Mouse (Mus musculus): Measurements from ENCODE around the gene Gigyf2. TPM values are rescaled to one million over a fixed set of nuclear protein-coding genes. Genes with fewer than 3 reads are reported as not detected.

Gigyf2 gene
- polyA plus RNA-seq, 1 experiment from 2014 or later: 62.1 TPM

Other genes starting within 250 kb of the Gigyf2 start
- gene Alppl2, start 237.1 kb upstream of the Gigyf2 start, polyA plus RNA-seq (2015; fragmentation: Nextera tagmentation; extraction: Ambion mirVana): not detected in 2 replicates
- 0.09 TPM in 1 of 2 replicates, not detected in the other for gene Alpi, start 225.4 kb upstream of the Gigyf2 start, polyA plus RNA-seq (2015; fragmentation: Nextera tagmentation; extraction: Ambion mirVana)
- gene Akp3, start 202.0 kb upstream of the Gigyf2 start, polyA plus RNA-seq (2015; fragmentation: Nextera tagmentation; extraction: Ambion mirVana): not detected in 2 replicates
- 37.5 and 40.5 TPM in 2 replicates for gene Ecel1, start 170.5 kb upstream of the Gigyf2 start, polyA plus RNA-seq (2015; fragmentation: Nextera tagmentation; extraction: Ambion mirVana)
- gene Prss56, start 143.7 kb upstream of the Gigyf2 start, polyA plus RNA-seq (2015; fragmentation: Nextera tagmentation; extraction: Ambion mirVana): 3.0 and 3.3 TPM in 2 replicates
- gene Chrnd, start 136.4 kb upstream of the Gigyf2 start, polyA plus RNA-seq (2015; fragmentation: Nextera tagmentation; extraction: Ambion mirVana): not detected in 2 replicates
- gene Chrng, start 122.3 kb upstream of the Gigyf2 start, polyA plus RNA-seq (2015; fragmentation: Nextera tagmentation; extraction: Ambion mirVana): 0.06 TPM in 1 of 2 replicates, not detected in the other
- gene Eif4e2, start 113.1 kb upstream of the Gigyf2 start, polyA plus RNA-seq (2015; fragmentation: Nextera tagmentation; extraction: Ambion mirVana): 91.4 TPM in 2 replicates
- 1.9 and 2.2 TPM in 2 replicates for gene Efhd1, start 62.6 kb upstream of the Gigyf2 start, polyA plus RNA-seq (2015; fragmentation: Nextera tagmentation; extraction: Ambion mirVana)
- 16.0 and 17.9 TPM in 2 replicates for gene Kcnj13, start 67.7 kb downstream of the Gigyf2 start, polyA plus RNA-seq (2015; fragmentation: Nextera tagmentation; extraction: Ambion mirVana)
- gene Snorc, start 143.3 kb downstream of the Gigyf2 start, polyA plus RNA-seq (2015; fragmentation: Nextera tagmentation; extraction: Ambion mirVana): 0.84 and 1.4 TPM in 2 replicates
- 0.43 and 0.73 TPM in 2 replicates for gene Neu2, start 182.9 kb downstream of the Gigyf2 start, polyA plus RNA-seq (2015; fragmentation: Nextera tagmentation; extraction: Ambion mirVana)
- gene Ngef, start 246.9 kb downstream of the Gigyf2 start, polyA plus RNA-seq (2015; fragmentation: Nextera tagmentation; extraction: Ambion mirVana): 21.9 and 27.7 TPM in 2 replicates